Mouse (Mus musculus) heart, embryonic 12.5 days (tissue): ENCODE measurements at regions not wholly inside any gene's neighbourhood (a gene's known extent, or its start where the extent isn't known, plus 50 kb on each side); places are given as distances from the start of the nearest gene placed in this dataset.

Source experiments
- ATAC-seq: fragments of 200-750 bp; cut with Nextera tagmentation; 2 replicates; pipeline ENCODE4 v1.8.0; 2017; ENCODE audit warnings: moderate TSS enrichment, moderate library complexity; ENCODE audit not compliant: insufficient number of reproducible peaks, low FRiP score
- H3K27ac ChIP-seq: fragments of 300-500 bp; sonication (generic); 2 replicates; pipeline ENCODE4 v1.5.1; 2016; ENCODE audit warnings: mild to moderate bottlenecking, moderate library complexity; ENCODE audit not compliant: poor library complexity, severe bottlenecking
- H3K27me3 ChIP-seq: fragments of 300-500 bp; sonication (generic); replicated peaks from 2 replicates; pipeline ENCODE4 v1.6.1; 2016; ENCODE audit warnings: mild to moderate bottlenecking, moderate library complexity
- H3K36me3 ChIP-seq: fragments of 300-500 bp; sonication (generic); 2 replicates; pipeline ENCODE4 v1.6.1; 2016; ENCODE audit warnings: mild to moderate bottlenecking, moderate library complexity
- H3K4me1 ChIP-seq: fragments of 300-500 bp; sonication (generic); replicated peaks from 2 replicates; pipeline ENCODE4 v1.6.1; 2016; ENCODE audit warnings: mild to moderate bottlenecking
- H3K4me2 ChIP-seq: fragments of 300-500 bp; sonication (generic); 2 replicates; pipeline ENCODE4 v1.6.1; 2016; ENCODE audit warnings: mild to moderate bottlenecking, moderate library complexity
- H3K4me3 ChIP-seq: fragments of 300-500 bp; sonication (generic); 2 replicates; pipeline ENCODE4 v1.5.1; 2016; ENCODE audit warnings: mild to moderate bottlenecking
- H3K9ac ChIP-seq: fragments of 300-500 bp; sonication (generic); 2 replicates; pipeline ENCODE4 v1.6.1; 2016; ENCODE audit warnings: mild to moderate bottlenecking, moderate library complexity
- H3K9me3 ChIP-seq: fragments of 300-500 bp; sonication (generic); replicated peaks from 2 replicates; pipeline ENCODE4 v1.6.1; 2016; ENCODE audit warnings: mild to moderate bottlenecking, moderate library complexity
- WGBS: fragments of 180-500 bp; shearing (Covaris S2); methylation state at CpG from one replicate; pipeline ENCODE4 v1.1.7; 2016; 5-methylcytosine and 5-hydroxymethylcytosine counted together

DNA sequence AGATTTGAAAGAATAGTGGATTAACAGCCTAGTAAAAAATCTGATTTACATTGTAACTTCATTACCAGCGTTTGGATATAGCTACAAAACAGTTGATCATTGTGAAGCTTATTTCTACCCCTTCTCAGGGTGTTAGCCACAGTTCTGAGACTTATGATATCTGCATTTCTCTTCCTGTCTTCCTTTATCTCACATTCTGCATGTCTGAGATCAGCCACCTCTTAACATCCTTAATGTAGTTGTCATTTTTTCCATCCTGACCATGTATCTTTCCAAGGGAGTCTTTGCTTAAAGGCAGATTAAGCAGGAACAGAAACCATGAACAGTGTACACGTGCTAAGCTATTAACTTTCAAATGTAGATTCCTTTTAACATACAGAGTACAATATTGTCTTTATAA is 1278.2 kb downstream of the Kcnt2 start:
- WGBS, result 42% methylated on average over 2 of the region's 2 CpGs
- ATAC-seq, result peak; percentile 33; the same call in 1 of the 2 replicates

GRCm38 (mm10) chr1:141533160-141533559 is 1287.2 kb downstream of the Kcnt2 start:
- Histone ChIP-seq H3K36me3 (no peaks in the 10 kb centered on the region), H3K27me3 (no peaks in the 10 kb centered on the region), H3K4me1 (no peaks in the 10 kb centered on the region), H3K27ac (no peak overlapping the region), H3K4me3 (no peak overlapping the region), H3K4me2 (no peak overlapping the region), H3K9ac (no peak overlapping the region), H3K9me3 (no peaks in the 10 kb centered on the region)
- 65% methylated on average over 3 of the region's 3 CpGs for WGBS
- no peak for ATAC-seq

More for the DNA sequence above, 1278.2 kb downstream of the Kcnt2 start:
- no peak overlapping the region for H3K4me3 ChIP-seq
- H3K9ac ChIP-seq, result no peak overlapping the region
- no peaks in the 10 kb centered on the region for H3K4me1 ChIP-seq
- no peaks in the 10 kb centered on the region for H3K9me3 ChIP-seq
- H3K27me3 ChIP-seq, result no peaks in the 10 kb centered on the region
- H3K27ac ChIP-seq, result no peak overlapping the region
- H3K36me3 ChIP-seq, result no peaks in the 10 kb centered on the region
- H3K4me2 ChIP-seq, result no peak overlapping the region
